Mouse (Mus musculus): ENCODE data around the gene Tnrc6a. TPM values are rescaled to one million over a fixed set of nuclear protein-coding genes. Genes with fewer than 3 reads are reported as not detected.

Tnrc6a gene
- 42.0 and 55.0 TPM in 2 replicates for polyA plus RNA-seq (2015; fragmentation: Nextera tagmentation; extraction: Ambion mirVana)

- TF ChIP-seq CTCF (IDR thresholded peaks at IDR 0.05; ENCODE audit: low read depth) = no peak
- Histone ChIP-seq H3K36me3 (ENCODE audit: control insufficient read depth, insufficient read depth) (no peaks in the 10 kb centered on the region), H3K4me1 (replicated peaks; ENCODE audit: control insufficient read depth, insufficient read depth, low read length) (no peaks in the 10 kb centered on the region; the same call in 1 of the 2 replicates), H3K9me3 (ENCODE audit: control insufficient read depth) (no peaks in the 10 kb centered on the region), H3K9ac (ENCODE audit: low read depth, low read length) (peak within 1 kb of the TSS; percentile 97), H3K27ac (ENCODE audit: low read depth, low read length) (peak within 1 kb of the TSS; percentile 92), H3K4me3 (ENCODE audit: low read depth, low read length) (peak within 1 kb of the TSS; percentile 98), H3K27me3 (replicated peaks; ENCODE audit: control insufficient read depth, insufficient read depth, low read length) (no peaks in the 10 kb centered on the region), H3K4me2 (replicated peaks; ENCODE audit: low read depth) (peak within 1 kb of the TSS; percentile 70)
- ATAC-seq = peak; percentile 98
- WGBS = 0% methylated on average over 42 of the region's 55 CpGs
These were observed at the start of gene Tnrc6a for GRCm38 (mm10) chr7:123123665-123124298. Gene Tnrc6a (plus strand): TSS chr7:123123885.

GRCm38 (mm10) chr7:123082236-123082635 lies 41.4 kb upstream of the Tnrc6a start:
- no peak overlapping the region for H3K9ac ChIP-seq (ENCODE audit: low read depth, low read length)
- no peak overlapping the region for H3K4me2 ChIP-seq (replicated peaks; ENCODE audit: low read depth)
- H3K36me3 ChIP-seq (ENCODE audit: control insufficient read depth, insufficient read depth) = no peaks in the 10 kb centered on the region
- ATAC-seq = no peak
- no peak overlapping the region for H3K4me3 ChIP-seq (ENCODE audit: low read depth, low read length)
- H3K27ac ChIP-seq (ENCODE audit: low read depth, low read length) = no peak overlapping the region
- no peaks in the 10 kb centered on the region for H3K27me3 ChIP-seq (replicated peaks; ENCODE audit: control insufficient read depth, insufficient read depth, low read length)
- TF ChIP-seq CTCF (IDR thresholded peaks at IDR 0.05; ENCODE audit: low read depth) = no peak
- 61% methylated on average over 4 of the region's 4 CpGs for WGBS
- no peaks in the 10 kb centered on the region for H3K4me1 ChIP-seq (replicated peaks; ENCODE audit: control insufficient read depth, insufficient read depth, low read length)
- no peaks in the 10 kb centered on the region for H3K9me3 ChIP-seq (ENCODE audit: control insufficient read depth)

DNA sequence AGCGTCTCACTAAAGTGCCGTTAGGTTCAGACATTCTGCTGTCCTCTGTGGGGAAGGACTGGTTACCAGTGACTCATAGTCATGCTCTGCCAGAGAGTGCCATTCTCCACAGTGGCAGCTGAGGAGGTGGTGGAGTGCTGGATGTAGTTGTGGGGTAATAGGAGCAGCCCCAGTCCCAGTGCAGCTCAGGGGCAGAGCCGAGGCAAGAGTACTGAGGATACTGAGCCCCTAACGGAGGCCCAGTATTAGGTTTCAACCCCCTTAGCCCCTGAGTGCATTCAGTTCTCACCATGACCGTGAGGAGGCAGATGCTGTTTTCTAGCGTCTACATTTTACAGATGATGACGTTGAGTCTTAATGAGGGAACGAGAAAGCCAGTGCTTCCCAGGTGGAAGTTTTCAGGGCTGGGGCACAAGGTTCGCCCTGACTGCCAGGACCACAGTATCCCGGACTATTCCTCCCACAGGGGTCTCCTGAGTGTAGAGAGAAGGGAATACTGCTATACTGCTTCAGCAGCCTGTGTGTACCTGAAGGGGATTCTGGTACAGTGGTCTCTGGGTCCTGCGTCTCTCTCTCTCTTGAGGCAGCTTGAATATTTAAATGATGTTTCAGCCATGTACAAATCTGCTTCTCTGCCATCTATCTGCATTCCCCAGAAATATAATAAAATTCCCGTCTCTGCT lies 40.1 kb upstream of the Tnrc6a start:
- H3K4me1 ChIP-seq (replicated peaks; ENCODE audit: control insufficient read depth, insufficient read depth, low read length) = no peaks in the 10 kb centered on the region
- H3K27me3 ChIP-seq (replicated peaks; ENCODE audit: control insufficient read depth, insufficient read depth, low read length) = no peaks in the 10 kb centered on the region
- ATAC-seq = no peak
- TF ChIP-seq CTCF (IDR thresholded peaks at IDR 0.05; ENCODE audit: low read depth) = peak; percentile 34; the same call in 1 of the 2 replicates
- no peaks in the 10 kb centered on the region for H3K36me3 ChIP-seq (ENCODE audit: control insufficient read depth, insufficient read depth)
- no peak overlapping the region for H3K4me3 ChIP-seq (ENCODE audit: low read depth, low read length)
- no peak overlapping the region for H3K9ac ChIP-seq (ENCODE audit: low read depth, low read length)
- WGBS = 42% methylated on average over 12 of the region's 12 CpGs
- no peaks in the 10 kb centered on the region for H3K9me3 ChIP-seq (ENCODE audit: control insufficient read depth)
- no peak overlapping the region for H3K4me2 ChIP-seq (replicated peaks; ENCODE audit: low read depth)
- no peak overlapping the region for H3K27ac ChIP-seq (ENCODE audit: low read depth, low read length)

- H3K4me3 ChIP-seq (ENCODE audit: low read depth, low read length) = no peak overlapping the region
- no peak for TF ChIP-seq CTCF (IDR thresholded peaks at IDR 0.05; ENCODE audit: low read depth)
- peak; percentile 30 for ATAC-seq
- no peaks in the 10 kb centered on the region for H3K4me1 ChIP-seq (replicated peaks; ENCODE audit: control insufficient read depth, insufficient read depth, low read length)
- H3K9me3 ChIP-seq (ENCODE audit: control insufficient read depth) = no peaks in the 10 kb centered on the region
- H3K4me2 ChIP-seq (replicated peaks; ENCODE audit: low read depth) = peak overlapping the region; percentile 2
- WGBS = 12% methylated on average over 7 of the region's 7 CpGs
- H3K27me3 ChIP-seq (replicated peaks; ENCODE audit: control insufficient read depth, insufficient read depth, low read length) = no peaks in the 10 kb centered on the region
- H3K36me3 ChIP-seq (ENCODE audit: control insufficient read depth, insufficient read depth) = no peaks in the 10 kb centered on the region
- no peak overlapping the region for H3K27ac ChIP-seq (ENCODE audit: low read depth, low read length)
- H3K9ac ChIP-seq (ENCODE audit: low read depth, low read length) = no peak overlapping the region
These were observed 39.4 kb upstream of the Tnrc6a start for GRCm38 (mm10) chr7:123084180-123084691.

GRCm38 (mm10) chr7:123084708-123085107 lies 39.0 kb upstream of the Tnrc6a start:
- WGBS = 22% methylated on average over 13 of the region's 13 CpGs
- H3K4me1 ChIP-seq (replicated peaks; ENCODE audit: control insufficient read depth, insufficient read depth, low read length) = no peaks in the 10 kb centered on the region
- H3K27ac ChIP-seq (ENCODE audit: low read depth, low read length) = no peak overlapping the region
- H3K4me2 ChIP-seq (replicated peaks; ENCODE audit: low read depth) = peak overlapping the region; percentile 2
- no peak for TF ChIP-seq CTCF (IDR thresholded peaks at IDR 0.05; ENCODE audit: low read depth)
- H3K27me3 ChIP-seq (replicated peaks; ENCODE audit: control insufficient read depth, insufficient read depth, low read length) = no peaks in the 10 kb centered on the region
- no peak; the same call in 1 of the 2 replicates for ATAC-seq
- H3K9ac ChIP-seq (ENCODE audit: low read depth, low read length) = no peak overlapping the region
- no peaks in the 10 kb centered on the region for H3K9me3 ChIP-seq (ENCODE audit: control insufficient read depth)
- H3K36me3 ChIP-seq (ENCODE audit: control insufficient read depth, insufficient read depth) = no peaks in the 10 kb centered on the region
- no peak overlapping the region for H3K4me3 ChIP-seq (ENCODE audit: low read depth, low read length)

- no peaks in the 10 kb centered on the region for H3K9me3 ChIP-seq (ENCODE audit: control insufficient read depth)
- no peak overlapping the region for H3K27ac ChIP-seq (ENCODE audit: low read depth, low read length)
- no peaks in the 10 kb centered on the region for H3K4me1 ChIP-seq (replicated peaks; ENCODE audit: control insufficient read depth, insufficient read depth, low read length)
- no peaks in the 10 kb centered on the region for H3K27me3 ChIP-seq (replicated peaks; ENCODE audit: control insufficient read depth, insufficient read depth, low read length)
- no peak for TF ChIP-seq CTCF (IDR thresholded peaks at IDR 0.05; ENCODE audit: low read depth)
- H3K9ac ChIP-seq (ENCODE audit: low read depth, low read length) = no peak overlapping the region
- no peak for ATAC-seq
- H3K4me2 ChIP-seq (replicated peaks; ENCODE audit: low read depth) = no peak overlapping the region
- H3K36me3 ChIP-seq (ENCODE audit: control insufficient read depth, insufficient read depth) = no peaks in the 10 kb centered on the region
- WGBS = 83% methylated on average over 4 of the region's 4 CpGs
- no peak overlapping the region for H3K4me3 ChIP-seq (ENCODE audit: low read depth, low read length)
These were observed 34.8 kb upstream of the Tnrc6a start for GRCm38 (mm10) chr7:123088920-123089319.
